Mouse (Mus musculus) G1E-ER4 (cell line): ENCODE results near the gene Rnf145. TPM values are rescaled to one million over a fixed set of nuclear protein-coding genes. Genes with fewer than 3 reads are reported as not detected.

Source experiments
- GATA1 ChIP-seq: IDR thresholded peaks from one replicate; pipeline ENCODE4 v1.8.0; 2012; ENCODE audit warnings: low read length, inconsistent platforms
- polyA plus RNA-seq: library from polyadenylated mRNA; stranded (reverse); fragments of >175 nt; gene quantifications from 2 replicates; pipeline ENCODE4 v1.2.3, GENCODE M21; 2012

The Rnf145 gene
- polyA plus RNA-seq, 1 experiment, result 246 TPM

DNA sequence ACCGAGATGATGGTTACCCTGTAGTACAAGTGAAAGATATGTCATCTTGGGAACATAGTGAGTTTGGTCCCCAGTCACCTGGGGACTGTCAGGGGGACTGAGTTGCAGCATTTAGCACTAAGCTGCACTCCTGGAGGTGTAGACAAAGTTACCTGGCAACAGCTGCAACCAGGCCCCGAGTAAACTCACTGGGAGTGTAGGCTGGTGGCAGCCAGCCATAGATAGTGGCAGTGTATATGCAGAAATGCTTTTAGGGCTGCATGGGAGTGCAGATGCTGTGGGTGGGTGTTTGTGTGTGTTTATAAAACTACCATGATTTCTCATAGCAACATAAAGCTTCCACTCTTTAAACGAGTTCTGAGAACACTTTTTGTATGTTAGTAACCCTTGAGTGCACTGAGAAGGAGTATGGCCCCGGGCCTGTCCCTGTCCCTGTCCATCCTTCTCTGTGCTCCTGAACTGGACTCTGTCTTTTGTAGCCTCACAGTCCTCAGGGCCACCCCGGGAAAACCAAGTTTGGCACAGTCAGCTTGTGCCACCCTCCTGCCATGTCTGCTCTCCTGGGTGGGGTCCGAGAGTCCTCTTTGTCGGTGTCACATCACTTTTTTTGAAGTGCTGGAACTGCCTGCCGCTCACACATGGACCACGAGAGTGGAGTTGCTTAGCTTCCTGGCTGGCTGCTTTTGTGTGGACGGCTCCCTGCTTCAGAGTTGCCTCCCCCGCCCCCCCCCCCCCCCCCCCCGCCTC is 43.8 kb downstream of the Rnf145 start:
- no peak for TF ChIP-seq GATA1

DNA sequence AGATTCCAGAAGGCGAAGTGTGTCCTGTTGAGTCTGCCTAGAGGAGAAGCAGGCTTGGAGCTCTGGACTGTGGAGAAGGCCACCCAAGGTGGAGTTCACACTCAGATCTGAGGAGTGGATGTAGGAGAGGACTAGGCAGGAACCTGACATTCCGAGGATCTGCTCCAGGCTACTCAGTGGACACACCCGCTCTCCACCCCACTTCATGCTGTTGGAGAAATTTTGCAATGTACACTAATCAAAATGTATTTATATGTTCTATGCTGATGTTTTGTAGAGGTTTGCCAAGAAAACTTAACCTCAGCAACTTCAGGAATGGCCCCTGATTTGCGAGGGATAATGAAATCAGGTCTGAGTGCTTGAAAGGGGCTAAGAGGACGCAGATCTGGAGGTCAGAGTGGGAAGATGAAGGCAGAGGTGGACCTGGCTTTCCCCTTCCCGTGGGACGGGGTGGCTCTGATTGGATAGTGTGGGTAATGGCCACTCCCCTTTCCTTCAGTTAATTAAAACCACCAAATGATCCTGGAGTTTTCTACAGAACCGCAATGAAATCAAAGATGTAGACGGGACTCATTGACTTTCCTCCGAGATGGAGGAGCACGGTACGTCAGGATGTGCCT is 45.6 kb downstream of the Rnf145 start:
- TF ChIP-seq GATA1, result no peak

GRCm38 (mm10) chr11:44564940-44565339 is 46.2 kb downstream of the Rnf145 start:
- no peak for TF ChIP-seq GATA1

- no peak for TF ChIP-seq GATA1
These were observed 54.0 kb downstream of the Rnf145 start for GRCm38 (mm10) chr11:44572781-44573180.

DNA sequence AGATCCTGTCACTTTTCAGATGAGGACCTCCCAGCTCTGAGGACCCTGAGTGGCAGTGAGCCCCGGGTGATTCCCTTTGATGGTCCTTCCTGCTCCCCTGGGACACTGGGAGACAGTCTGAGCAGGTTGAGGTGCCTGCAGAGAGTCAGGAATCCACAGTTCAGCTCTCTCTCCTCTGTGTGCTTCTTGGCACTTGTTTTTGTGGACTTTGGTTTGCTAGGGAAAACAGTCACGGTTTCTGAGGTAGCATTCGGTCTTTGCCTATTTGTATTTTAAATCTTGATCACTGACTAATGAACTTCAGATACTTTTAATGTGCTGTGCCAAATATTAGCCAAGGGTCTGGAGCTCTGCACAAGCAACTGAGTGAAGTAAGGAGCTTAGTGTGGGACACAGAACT is 54.6 kb downstream of the Rnf145 start:
- TF ChIP-seq GATA1, result no peak

- no peak for TF ChIP-seq GATA1
These were observed 55.6 kb downstream of the Rnf145 start for GRCm38 (mm10) chr11:44574391-44574790.

- TF ChIP-seq GATA1, result no peak
These were observed 56.1 kb downstream of the Rnf145 start for GRCm38 (mm10) chr11:44574820-44575219.

GRCm38 (mm10) chr11:44577911-44578310 is 59.1 kb downstream of the Rnf145 start:
- TF ChIP-seq GATA1, result no peak

DNA sequence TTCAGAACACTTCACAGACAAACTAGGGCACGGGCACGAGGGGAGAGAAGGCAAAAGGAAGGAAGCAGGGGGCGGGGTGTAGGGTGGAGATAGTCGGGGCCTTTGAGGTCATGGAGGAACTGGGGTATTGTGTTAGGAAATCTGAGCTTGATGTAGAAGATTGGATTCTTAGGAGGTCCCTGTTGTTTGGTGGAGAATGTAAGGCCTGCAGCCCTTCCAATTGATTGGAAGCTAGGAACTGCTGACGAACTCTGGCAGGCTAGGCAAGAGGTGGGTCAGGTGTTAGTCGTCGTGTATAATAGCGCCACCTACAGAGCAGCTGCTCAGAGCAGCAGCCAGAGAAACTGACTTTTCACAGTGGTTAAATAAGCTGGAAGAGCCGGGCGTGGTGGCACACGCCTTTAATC is 62.5 kb downstream of the Rnf145 start:
- no peak for TF ChIP-seq GATA1

DNA sequence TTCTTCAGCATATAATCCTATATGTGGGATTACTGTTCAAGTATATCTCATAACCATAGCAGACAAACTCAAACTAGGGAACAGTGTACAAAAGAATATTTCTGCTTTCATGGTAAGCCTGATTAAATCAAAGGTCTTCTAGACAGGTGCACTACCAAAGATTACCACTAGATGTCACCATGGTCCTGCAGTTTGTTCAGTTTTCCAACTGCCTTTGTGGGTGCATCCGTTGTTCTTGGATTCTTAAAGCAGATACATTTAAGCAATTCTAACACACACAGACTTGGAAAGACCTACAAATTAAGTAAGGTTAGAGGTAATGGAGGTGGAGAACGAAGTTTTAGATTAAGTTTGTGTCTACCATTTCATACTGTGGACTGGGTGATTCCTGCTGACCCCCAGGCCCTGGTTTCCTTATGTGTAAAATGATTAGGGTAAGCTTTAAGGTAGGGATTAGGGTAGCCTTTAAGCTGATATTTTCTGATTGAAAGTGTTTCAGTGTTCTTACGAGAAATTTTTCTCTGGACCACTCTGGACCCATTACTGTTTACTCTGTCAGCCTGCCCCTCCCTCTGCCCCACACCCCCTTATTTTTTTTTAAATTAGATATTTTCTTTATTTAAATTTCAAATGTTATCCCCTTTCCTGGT is 67.4 kb downstream of the Rnf145 start:
- TF ChIP-seq GATA1, result no peak

DNA sequence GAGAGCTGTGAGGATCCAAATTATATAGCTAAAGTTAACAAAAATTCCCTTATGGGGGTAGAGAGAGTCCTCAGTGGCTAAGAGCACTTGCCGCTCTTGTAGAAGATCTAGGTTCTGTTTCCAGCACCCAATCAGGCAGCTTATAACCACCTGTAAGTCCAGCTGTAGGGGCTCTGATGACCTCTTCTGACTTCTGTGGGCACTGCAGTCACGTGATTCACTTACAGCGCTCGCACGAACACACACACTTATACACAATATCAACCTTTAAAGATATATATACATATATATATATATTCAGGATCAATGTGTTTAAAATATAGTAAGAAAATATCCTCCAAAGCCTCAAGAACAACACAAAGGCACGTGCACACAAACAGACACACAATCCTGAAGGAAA is 74.3 kb downstream of the Rnf145 start:
- no peak for TF ChIP-seq GATA1

DNA sequence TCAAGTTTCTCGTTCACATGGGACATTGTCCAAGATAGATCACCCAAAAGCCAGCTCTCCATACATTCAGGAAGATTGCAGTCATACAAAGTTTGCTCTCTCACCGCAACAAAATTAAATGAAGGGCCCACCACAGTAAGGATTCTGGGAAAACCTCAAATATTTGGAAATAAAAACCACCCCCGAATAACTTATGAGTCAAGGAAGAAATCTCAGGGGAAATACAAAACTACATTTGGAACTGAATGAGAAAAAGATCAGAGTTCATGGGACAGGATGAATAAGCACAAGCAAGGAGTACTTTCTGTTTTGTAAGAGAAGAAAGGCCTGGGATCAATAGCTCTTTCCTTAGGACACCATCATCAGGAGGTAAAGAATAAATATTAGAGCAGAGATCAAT is 76.0 kb downstream of the Rnf145 start:
- no peak for TF ChIP-seq GATA1

DNA sequence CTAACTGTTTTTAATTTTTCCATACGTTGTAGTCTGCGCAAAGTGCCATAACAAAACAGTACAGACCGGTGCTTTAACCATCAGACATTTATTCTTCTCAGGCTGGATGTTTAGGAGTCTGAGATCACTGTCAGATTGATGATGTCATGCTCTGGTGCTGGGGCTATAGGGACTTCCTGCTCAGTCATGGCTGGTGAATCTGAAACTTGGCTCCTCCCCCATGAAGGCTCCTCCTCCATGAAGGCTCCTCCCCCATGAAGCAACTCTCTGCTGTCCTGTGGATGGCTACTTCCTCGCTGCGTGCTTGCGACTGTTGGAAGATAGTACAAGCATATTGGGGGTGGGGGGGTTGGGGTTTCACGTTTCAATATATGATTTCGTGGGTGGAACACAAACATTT is 88.1 kb downstream of the Rnf145 start:
- TF ChIP-seq GATA1, result no peak

- no peak for TF ChIP-seq GATA1
These were observed 89.9 kb downstream of the Rnf145 start for GRCm38 (mm10) chr11:44608646-44609045.

GRCm38 (mm10) chr11:44610971-44611781 is 92.4 kb downstream of the Rnf145 start:
- no peak for TF ChIP-seq GATA1

- no peak for TF ChIP-seq GATA1
These were observed 93.4 kb downstream of the Rnf145 start for GRCm38 (mm10) chr11:44612156-44612555.
